In genomic region chr11:40755968-40756367, GRCm38 (mm10) we compare ENCODE assay signal across 8 mouse cellular contexts. TPM values are rescaled to one million over a fixed set of nuclear protein-coding genes. Genes with fewer than 3 reads are reported as not detected.
DNase-seq lines count a peak whose midpoint lies in the region; ATAC-seq and TF ChIP-seq lines count a peak whose summit lies in the region.

No protein-coding gene starts in this region.

- DNase-seq in heart, adult 9 months (ENCODE audit: low spot score in 2 of 2) = no peak
- peak; percentile 4 for DNase-seq in retina, postnatal 1 day
- DNase-seq in retina, embryonic 14.5 days (ENCODE audit: low spot score) = no peak
- no peak for DNase-seq in hindbrain, postnatal 0 days (ENCODE audit: low spot score)
- DNase-seq in MN1 (ENCODE audit: low spot score) = no peak
- no peak for DNase-seq in frontal cortex, postnatal 10 days (ENCODE audit: low spot score in 2 of 2)

- H3K9me3 ChIP-seq in heart, embryonic 16.5 days (replicated peaks; ENCODE audit: control insufficient read depth, low read length) = no peaks in the 10 kb centered on the region
- no peaks in the 10 kb centered on the region for H3K9me3 ChIP-seq in hindbrain, postnatal 0 days (ENCODE audit: low read length)
- H3K9me3 ChIP-seq in neural tube, embryonic 15.5 days (replicated peaks) = no peaks in the 10 kb centered on the region

- no peak overlapping the region for H3K9ac ChIP-seq in heart, embryonic 16.5 days (ENCODE audit: low read length)
- H3K9ac ChIP-seq in hindbrain, postnatal 0 days (replicated peaks; ENCODE audit: low read length) = no peak overlapping the region
- 0 out of 2 replicates have a peak overlapping the region, but pooled peaks have one; percentile 87 for H3K9ac ChIP-seq in neural tube, embryonic 15.5 days (replicated peaks)

- H3K36me3 ChIP-seq in heart, embryonic 16.5 days (ENCODE audit: control insufficient read depth, insufficient read depth) = peaks cover 3% of the 10 kb centered on the region
- H3K36me3 ChIP-seq in hindbrain, postnatal 0 days (ENCODE audit: insufficient read depth, low read length) = no peaks in the 10 kb centered on the region
- 0 out of 2 replicates have a peak, but pooled peaks cover 3% of the 10 kb centered on the region for H3K36me3 ChIP-seq in neural tube, embryonic 15.5 days

- peaks cover 16% of the 10 kb centered on the region for H3K4me1 ChIP-seq in heart, embryonic 16.5 days (ENCODE audit: control insufficient read depth, insufficient read depth, low read length)
- H3K4me1 ChIP-seq in hindbrain, postnatal 0 days (ENCODE audit: insufficient read depth, low read length) = peaks cover 6% of the 10 kb centered on the region
- peaks cover 12% of the 10 kb centered on the region for H3K4me1 ChIP-seq in neural tube, embryonic 15.5 days

- WGBS in heart, embryonic 16.5 days = 86% methylated on average over 8 of the region's 8 CpGs
- 84% methylated on average over 8 of the region's 8 CpGs for WGBS in hindbrain, postnatal 0 days
- 90% methylated on average over 8 of the region's 8 CpGs for WGBS in neural tube, embryonic 15.5 days

- no peak overlapping the region for H3K27ac ChIP-seq in heart, embryonic 16.5 days (ENCODE audit: low read length)
- H3K27ac ChIP-seq in hindbrain, postnatal 0 days = no peak overlapping the region
- H3K27ac ChIP-seq in neural tube, embryonic 15.5 days (replicated peaks) = no peak overlapping the region

- TF ChIP-seq CTCF in hindbrain, postnatal 0 days (IDR thresholded peaks at IDR 0.05; ENCODE audit: low read depth) = no peak

- H3K27me3 ChIP-seq in heart, embryonic 16.5 days (ENCODE audit: control insufficient read depth, insufficient read depth, low read length) = no peaks in the 10 kb centered on the region
- H3K27me3 ChIP-seq in hindbrain, postnatal 0 days (ENCODE audit: insufficient read depth, low read length) = no peaks in the 10 kb centered on the region
- no peaks in the 10 kb centered on the region for H3K27me3 ChIP-seq in neural tube, embryonic 15.5 days (replicated peaks)

- peak overlapping the region; percentile 69; the same call in 1 of the 2 replicates for H3K4me2 ChIP-seq in heart, embryonic 16.5 days (ENCODE audit: low read depth, low read length)
- peak overlapping the region; percentile 92 for H3K4me2 ChIP-seq in hindbrain, postnatal 0 days (ENCODE audit: low read depth, low read length)
- H3K4me2 ChIP-seq in neural tube, embryonic 15.5 days = peak overlapping the region; percentile 86

- no peak overlapping the region for H3K4me3 ChIP-seq in heart, embryonic 16.5 days (ENCODE audit: low read length)
- H3K4me3 ChIP-seq in hindbrain, postnatal 0 days (ENCODE audit: low read length) = no peak overlapping the region
- H3K4me3 ChIP-seq in neural tube, embryonic 15.5 days (replicated peaks) = peak overlapping the region; percentile 85; the same call in 1 of the 2 replicates

- ATAC-seq in heart, embryonic 16.5 days (replicated peaks; ENCODE audit: extremely low read depth, insufficient read depth, low FRiP score) = no peak
- no peak for ATAC-seq in hindbrain, postnatal 0 days
- ATAC-seq in neural tube, embryonic 15.5 days (ENCODE audit: low FRiP score) = no peak

RNA-seq across cellular contexts. Expression of gene Ccng1, which starts 0.9 kb away (rescaled TPM):
- 150 and 163 TPM in 2 replicates for polyA plus RNA-seq in heart, embryonic 16.5 days (2015; fragmentation: Nextera tagmentation; extraction: Ambion mirVana)
- total RNA-seq in hindbrain, postnatal 0 days (2014; rRNA removed) = 49.0 and 51.9 TPM in 2 replicates
- 31.0 and 33.1 TPM in 2 replicates for polyA plus RNA-seq in hindbrain, postnatal 0 days (2015; fragmentation: Nextera tagmentation; extraction: Ambion mirVana)
- 40.0 and 43.3 TPM in 2 replicates for polyA plus RNA-seq in neural tube, embryonic 15.5 days (2015; fragmentation: Nextera tagmentation; extraction: Ambion mirVana)

RNA-seq across cellular contexts. Expression of gene Nudcd2, which starts 22.5 kb away (rescaled TPM):
- polyA plus RNA-seq in heart, embryonic 16.5 days (2015; fragmentation: Nextera tagmentation; extraction: Ambion mirVana) = 88.2 and 90.3 TPM in 2 replicates
- total RNA-seq in hindbrain, postnatal 0 days (2014; rRNA removed) = 21.5 and 22.4 TPM in 2 replicates
- 62.4 and 65.6 TPM in 2 replicates for polyA plus RNA-seq in hindbrain, postnatal 0 days (2015; fragmentation: Nextera tagmentation; extraction: Ambion mirVana)
- 54.4 and 73.8 TPM in 2 replicates for polyA plus RNA-seq in neural tube, embryonic 15.5 days (2015; fragmentation: Nextera tagmentation; extraction: Ambion mirVana)

RNA-seq across cellular contexts. Expression of gene Hmmr, which starts 22.7 kb away (rescaled TPM):
- polyA plus RNA-seq in heart, embryonic 16.5 days (2015; fragmentation: Nextera tagmentation; extraction: Ambion mirVana) = 49.2 and 55.6 TPM in 2 replicates
- 2.7 and 4.8 TPM in 2 replicates for total RNA-seq in hindbrain, postnatal 0 days (2014; rRNA removed)
- 6.1 and 7.8 TPM in 2 replicates for polyA plus RNA-seq in hindbrain, postnatal 0 days (2015; fragmentation: Nextera tagmentation; extraction: Ambion mirVana)
- polyA plus RNA-seq in neural tube, embryonic 15.5 days (2015; fragmentation: Nextera tagmentation; extraction: Ambion mirVana) = 5.0 and 13.3 TPM in 2 replicates
